Mouse (Mus musculus) liver, postnatal 0 days (tissue): ENCODE measurements at regions not wholly inside any gene's neighbourhood (a gene's known extent, or its start where the extent isn't known, plus 50 kb on each side); places are given as distances from the start of the nearest gene placed in this dataset.

Experiments
- CTCF ChIP-seq: sonication (generic); IDR thresholded peaks from 2 replicates; pipeline ENCODE4 v1.5.1; 2016; ENCODE audit warnings: antibody characterized with exemption, low read depth
- EP300 ChIP-seq: IDR thresholded peaks from 2 replicates; pipeline ENCODE4 v1.6.1; 2016; ENCODE audit warnings: antibody characterized with exemption, low read depth, mild to moderate bottlenecking

DNA sequence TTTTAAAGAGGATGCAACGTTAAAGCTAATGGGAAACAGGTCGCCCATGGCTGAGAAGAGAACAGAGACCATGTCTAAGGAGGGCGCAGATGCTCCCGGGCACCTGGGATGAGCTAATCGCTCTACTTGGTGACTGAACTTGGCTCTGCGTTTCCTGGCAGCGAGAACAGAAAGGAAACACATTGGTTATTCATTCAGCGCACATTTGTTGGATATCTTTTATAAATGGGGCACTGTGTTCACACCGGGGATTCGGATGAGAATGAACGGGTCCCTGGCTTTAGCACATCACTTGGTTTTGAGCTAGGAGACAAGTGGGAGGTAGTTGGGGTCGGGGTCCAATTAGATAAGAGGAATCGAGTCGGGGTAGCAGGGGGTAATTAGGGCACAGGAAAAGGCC is 159.7 kb downstream of the Phlda1 start:
- TF ChIP-seq CTCF (no peak), EP300 (no peak)
